Mouse (Mus musculus) brown adipose tissue, adult 24 weeks (tissue): ENCODE measurements at regions not wholly inside any gene's neighbourhood (a gene's known extent, or its start where the extent isn't known, plus 50 kb on each side); places are given as distances from the start of the nearest gene placed in this dataset.
"Not testable (repeated sequence)": the region's sequence is repeated elsewhere in the genome, so short reads cannot be mapped to it uniquely, and the experiment has no call there.

Experiments used
- H3K27ac ChIP-seq: fragments of 200-500 bp; replicated peaks from 2 replicates; pipeline ENCODE4 v1.5.1; 2012; ENCODE audit warnings: low read depth, mild to moderate bottlenecking, low read length
- H3K4me1 ChIP-seq: fragments of 200-500 bp; 2 replicates; pipeline ENCODE4 v1.6.1; 2012; ENCODE audit warnings: low read length, mixed read lengths; ENCODE audit not compliant: control insufficient read depth, insufficient read depth, insufficient read length
- H3K4me3 ChIP-seq: fragments of 200-500 bp; 2 replicates; pipeline ENCODE4 v1.5.1; 2012; ENCODE audit warnings: low read depth, mild to moderate bottlenecking, low read length, moderate library complexity; ENCODE audit not compliant: insufficient read depth

- H3K4me1 ChIP-seq, result no peaks in the 10 kb centered on the region
- H3K4me3 ChIP-seq, result no peak overlapping the region
- no peak overlapping the region for H3K27ac ChIP-seq
Observed at GRCm38 (mm10) chr16:50833357-50833756, 242.4 kb upstream of the Ccdc54 start.

- H3K4me1 ChIP-seq, result no peaks in the 10 kb centered on the region
- no peak overlapping the region for H3K4me3 ChIP-seq
- no peak overlapping the region for H3K27ac ChIP-seq
Observed at GRCm38 (mm10) chr16:50822352-50822751, 231.4 kb upstream of the Ccdc54 start.

GRCm38 (mm10) chr16:50814626-50815025, 223.7 kb upstream of the Ccdc54 start:
- Histone ChIP-seq H3K4me3 (no peak overlapping the region), H3K27ac (no peak overlapping the region), H3K4me1 (no peaks in the 10 kb centered on the region)

- H3K27ac ChIP-seq, result no peak overlapping the region
- no peak overlapping the region for H3K4me3 ChIP-seq
- no peaks in the 10 kb centered on the region for H3K4me1 ChIP-seq
Observed at GRCm38 (mm10) chr16:50799145-50799794, 208.3 kb upstream of the Ccdc54 start.

DNA sequence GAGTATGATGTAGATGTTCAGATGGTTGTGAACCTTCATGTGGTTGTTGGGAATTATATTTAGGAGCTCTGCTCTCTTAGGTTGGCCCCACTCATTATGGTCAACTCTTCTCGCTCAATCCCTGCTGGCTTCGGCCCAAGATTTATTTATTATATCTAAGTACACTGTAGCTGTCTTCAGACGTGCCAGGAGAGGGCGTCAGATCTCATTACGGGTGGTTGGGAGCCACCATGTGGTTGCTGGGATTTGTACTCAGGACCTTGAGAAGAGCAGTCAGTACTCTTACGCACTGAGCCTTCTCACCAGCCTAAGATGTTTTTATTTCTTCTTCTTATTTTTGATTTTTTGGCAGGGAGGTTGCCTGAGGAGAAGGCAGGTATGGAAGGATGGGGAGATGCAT, 207.1 kb upstream of the Ccdc54 start:
- Histone ChIP-seq H3K4me3 (no peak overlapping the region), H3K27ac (no peak overlapping the region), H3K4me1 (no peaks in the 10 kb centered on the region)

GRCm38 (mm10) chr16:50792960-50793359, 202.0 kb upstream of the Ccdc54 start:
- H3K27ac ChIP-seq, result no peak overlapping the region

GRCm38 (mm10) chr16:50792506-50792905, 201.6 kb upstream of the Ccdc54 start:
- H3K4me1 ChIP-seq, result no peaks in the 10 kb centered on the region
- H3K27ac ChIP-seq, result no peak overlapping the region
- no peak overlapping the region for H3K4me3 ChIP-seq

More at GRCm38 (mm10) chr16:50792960-50793359, 202.0 kb upstream of the Ccdc54 start:
- Histone ChIP-seq H3K4me1 (no peaks in the 10 kb centered on the region), H3K4me3 (no peak overlapping the region)

DNA sequence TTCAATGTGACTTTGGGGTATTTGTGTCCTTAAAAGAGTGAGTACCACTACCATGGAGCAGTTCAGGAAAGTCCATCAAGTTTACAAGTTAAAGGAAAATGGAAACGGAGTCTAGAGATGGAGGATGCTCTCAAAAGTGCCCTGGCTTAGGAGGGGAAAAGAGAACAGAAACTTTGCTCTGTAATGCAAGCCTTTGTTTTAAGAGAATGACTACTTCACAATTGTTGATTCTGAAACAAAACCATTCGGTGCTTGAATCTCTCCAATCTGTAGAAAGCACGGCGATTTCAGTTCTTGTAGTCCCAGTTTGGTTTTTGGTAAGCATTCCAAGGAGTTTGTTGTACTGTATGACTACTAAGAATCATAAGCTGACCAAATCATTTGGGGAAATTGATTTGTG, 197.7 kb upstream of the Ccdc54 start:
- H3K4me1 ChIP-seq, result no peaks in the 10 kb centered on the region

DNA sequence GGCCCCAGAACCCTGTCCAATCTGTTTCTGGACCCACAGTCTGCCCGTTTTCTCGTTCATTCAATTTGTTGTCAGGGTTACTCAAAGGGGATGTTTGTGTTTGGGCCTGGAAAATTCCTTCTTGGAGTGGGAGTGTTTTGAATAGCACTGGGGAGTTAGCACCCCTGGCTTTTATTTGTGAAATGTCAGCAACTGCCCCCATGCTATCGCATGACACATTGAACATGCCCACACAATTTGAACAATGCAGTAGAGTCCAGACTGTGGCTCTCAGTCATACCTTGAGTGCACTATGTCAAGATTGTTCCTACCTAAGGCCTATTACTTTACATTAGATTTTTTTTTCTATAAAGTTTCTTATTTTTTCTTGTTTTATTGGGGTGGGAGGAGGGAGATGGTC, 195.2 kb upstream of the Ccdc54 start:
- no peak overlapping the region for H3K4me3 ChIP-seq
- no peak overlapping the region for H3K27ac ChIP-seq

More for the DNA sequence above, 197.7 kb upstream of the Ccdc54 start:
- H3K27ac ChIP-seq, result no peak overlapping the region
- no peak overlapping the region for H3K4me3 ChIP-seq

DNA sequence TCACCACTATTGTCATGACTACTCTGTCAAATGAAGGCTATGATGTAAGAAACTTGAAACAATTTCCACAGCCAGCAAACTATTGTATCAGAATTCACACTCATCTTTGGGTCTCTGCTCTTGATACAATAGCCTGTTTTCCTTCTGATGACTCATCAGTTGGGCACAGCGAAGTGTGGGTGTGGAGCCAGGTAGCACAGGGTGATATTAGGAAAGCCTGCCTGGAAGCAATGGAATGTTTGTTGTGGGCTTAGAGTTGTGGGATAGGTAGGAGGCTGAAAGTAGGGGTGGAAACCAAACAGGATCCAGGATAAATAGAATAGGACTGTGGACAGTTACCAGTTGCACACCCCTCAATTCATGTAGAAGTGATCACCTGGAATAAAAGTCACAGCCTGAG, 194.4 kb upstream of the Ccdc54 start:
- no peak overlapping the region for H3K4me3 ChIP-seq
- no peak overlapping the region for H3K27ac ChIP-seq
- H3K4me1 ChIP-seq, result no peaks in the 10 kb centered on the region

More for the DNA sequence above, 195.2 kb upstream of the Ccdc54 start:
- H3K4me1 ChIP-seq, result no peaks in the 10 kb centered on the region

- Histone ChIP-seq H3K4me1 (no peaks in the 10 kb centered on the region), H3K27ac (no peak overlapping the region), H3K4me3 (no peak overlapping the region)
Observed at GRCm38 (mm10) chr16:50784651-50785228, 193.8 kb upstream of the Ccdc54 start.

DNA sequence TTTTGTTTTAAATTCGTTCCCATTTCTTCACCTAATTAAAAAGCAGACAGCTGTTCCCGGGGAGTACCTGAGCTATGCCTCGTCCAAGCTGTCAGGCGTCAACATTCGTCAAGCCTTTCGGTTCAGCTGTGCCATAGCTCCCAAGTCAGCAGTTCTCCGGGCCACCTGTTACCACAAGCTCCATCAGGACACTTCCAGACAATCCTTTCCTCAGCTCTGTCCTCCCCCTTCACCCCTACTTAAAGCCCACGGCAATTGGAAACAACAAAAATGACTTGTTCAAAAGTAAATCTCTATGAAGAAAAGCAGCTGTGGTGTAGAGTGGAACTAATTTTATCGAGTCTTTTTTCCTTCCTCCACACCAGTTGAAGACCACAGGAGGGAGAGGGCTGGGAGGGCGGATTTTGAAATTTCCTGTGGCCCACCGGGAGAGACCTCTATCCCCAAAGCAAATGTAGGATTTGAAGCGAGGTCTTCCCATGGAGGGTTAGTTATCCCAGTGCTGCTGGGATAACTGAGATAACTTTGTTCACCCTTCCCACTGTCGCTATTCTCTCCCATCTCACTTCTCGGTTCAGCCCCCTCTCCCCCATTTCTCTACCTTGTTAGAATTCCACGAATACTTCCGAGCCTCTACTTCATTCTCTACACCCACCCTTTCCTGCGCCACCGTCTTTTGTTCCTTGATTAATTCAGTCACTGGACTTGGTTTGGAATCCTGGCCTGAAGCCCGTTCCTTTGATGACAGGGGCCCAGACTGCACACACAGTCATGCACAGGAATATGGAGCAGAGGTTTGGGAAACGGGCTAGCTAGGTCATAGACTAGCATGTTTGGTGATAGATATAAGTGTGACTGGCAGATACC, 193.1 kb upstream of the Ccdc54 start:
- Histone ChIP-seq H3K4me3 (no peak overlapping the region), H3K27ac (no peak overlapping the region), H3K4me1 (no peaks in the 10 kb centered on the region; the same call in 1 of the 2 replicates)

GRCm38 (mm10) chr16:50783240-50783639, 192.3 kb upstream of the Ccdc54 start:
- Histone ChIP-seq H3K27ac (no peak overlapping the region), H3K4me3 (no peak overlapping the region), H3K4me1 (no peaks in the 10 kb centered on the region; the same call in 1 of the 2 replicates)

DNA sequence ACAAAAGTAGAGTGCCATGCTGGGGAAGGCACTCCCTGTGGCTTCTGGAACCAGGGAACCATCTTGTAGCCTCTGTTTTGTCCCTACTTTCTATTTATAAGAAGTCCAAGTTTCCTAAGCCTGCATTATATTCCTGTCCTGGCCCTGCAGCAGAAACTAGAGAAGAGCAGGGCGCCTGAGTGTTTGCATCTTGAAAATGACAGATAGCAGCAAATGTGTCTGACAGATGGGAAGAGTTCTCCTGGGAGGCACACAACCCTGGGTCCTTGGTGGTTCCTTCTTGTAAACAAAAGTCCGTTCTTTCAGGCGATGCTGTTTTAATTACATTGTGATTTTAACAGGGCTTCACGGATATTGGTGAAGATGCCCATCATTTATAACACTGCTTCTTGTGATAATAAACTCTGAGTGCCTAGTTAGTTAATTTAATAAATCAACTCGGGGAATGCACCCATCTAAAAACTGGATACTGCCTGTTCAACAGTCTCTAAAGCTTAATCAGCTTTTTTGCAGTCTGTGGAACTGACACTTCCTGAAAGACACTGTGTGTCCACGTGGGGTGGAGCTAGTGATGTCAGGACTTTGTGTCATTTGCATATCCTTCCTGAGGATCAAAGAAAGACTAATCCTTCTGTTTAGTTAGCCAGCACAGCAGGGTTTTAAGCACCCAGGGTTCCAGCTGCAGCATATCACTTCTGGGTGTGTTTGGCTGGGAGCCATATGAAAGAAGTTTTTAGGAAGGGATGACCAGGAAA, 188.3 kb upstream of the Ccdc54 start:
- Histone ChIP-seq H3K4me1 (no peaks in the 10 kb centered on the region; the same call in 1 of the 2 replicates), H3K27ac (no peak overlapping the region), H3K4me3 (no peak overlapping the region)

DNA sequence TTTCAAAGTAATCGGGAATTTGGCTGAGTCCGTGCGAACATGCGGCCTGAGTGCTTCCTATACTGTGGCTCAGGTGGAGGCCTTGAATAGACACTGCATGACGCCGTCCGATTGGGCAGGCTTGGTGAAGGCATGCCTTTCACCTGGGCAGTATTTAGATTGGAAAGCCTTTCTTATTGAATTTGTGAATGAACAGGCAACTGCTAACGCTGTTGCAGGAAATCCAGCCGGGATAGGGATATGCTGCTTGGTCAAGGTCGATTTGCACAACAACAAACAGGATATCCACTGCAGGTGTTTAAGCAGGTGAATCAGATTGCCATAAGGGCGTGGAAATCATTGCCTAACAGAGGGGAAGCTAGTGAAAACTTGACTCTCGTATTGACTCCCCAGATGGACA, 183.7 kb upstream of the Ccdc54 start:
- not testable (repeated sequence) for H3K4me3 ChIP-seq, H3K4me1 ChIP-seq, H3K27ac ChIP-seq
